Mouse (Mus musculus) thymus, adult 18-20 months (tissue): ENCODE data around the gene Large1.
"Not testable (repeated sequence)": the region's sequence is repeated elsewhere in the genome, so short reads cannot be mapped to it uniquely, and the experiment has no call there.

Experiments used
- DNase-seq, 2 experiments: peaks; one replicate each; pipeline ENCODE4 v3.0.0; 2022; ENCODE audit warnings: mixed read lengths in 2 of 2

The Large1 gene

GRCm38 (mm10) chr8:72993831-72994230, 359.5 kb downstream of the Large1 start:
- DNase-seq, result no peak

- DNase-seq, result no peak
These were observed 362.9 kb downstream of the Large1 start for GRCm38 (mm10) chr8:72990425-72990824.

- DNase-seq, result no peak
These were observed 370.5 kb downstream of the Large1 start for GRCm38 (mm10) chr8:72982832-72983231.

GRCm38 (mm10) chr8:72955074-72955473, 398.3 kb downstream of the Large1 start:
- DNase-seq, result no peak

- not testable (repeated sequence) for DNase-seq
These were observed 411.9 kb downstream of the Large1 start for GRCm38 (mm10) chr8:72941393-72941792.

GRCm38 (mm10) chr8:72919182-72919902, 434.0 kb downstream of the Large1 start:
- no peak for DNase-seq

- no peak for DNase-seq
These were observed 447.8 kb downstream of the Large1 start for GRCm38 (mm10) chr8:72905491-72905890.

- DNase-seq, result no peak
These were observed 451.7 kb downstream of the Large1 start for GRCm38 (mm10) chr8:72901591-72901990.

GRCm38 (mm10) chr8:72899321-72899720, 454.0 kb downstream of the Large1 start:
- no peak for DNase-seq

- no peak for DNase-seq
These were observed 470.3 kb downstream of the Large1 start for GRCm38 (mm10) chr8:72883033-72883432.

- no peak for DNase-seq
These were observed 479.9 kb downstream of the Large1 start for GRCm38 (mm10) chr8:72873411-72873810.

GRCm38 (mm10) chr8:72846881-72847280, 506.5 kb downstream of the Large1 start:
- no peak for DNase-seq

- no peak for DNase-seq
These were observed 517.5 kb downstream of the Large1 start for GRCm38 (mm10) chr8:72835863-72836262.

- DNase-seq, result no peak
These were observed 520.2 kb downstream of the Large1 start for GRCm38 (mm10) chr8:72833112-72833511.

- DNase-seq, result no peak
These were observed 521.0 kb downstream of the Large1 start for GRCm38 (mm10) chr8:72832371-72832770.

GRCm38 (mm10) chr8:72817655-72818349, 535.5 kb downstream of the Large1 start:
- no peak for DNase-seq

- DNase-seq, result no peak
These were observed 536.7 kb downstream of the Large1 start for GRCm38 (mm10) chr8:72816679-72817078.

- DNase-seq, result peak in 1 of 2 experiments; percentile 3
These were observed 537.7 kb downstream of the Large1 start for GRCm38 (mm10) chr8:72815681-72816080.

- DNase-seq, result no peak
These were observed 540.6 kb downstream of the Large1 start for GRCm38 (mm10) chr8:72812690-72813089.

GRCm38 (mm10) chr8:72801583-72801982, 551.8 kb downstream of the Large1 start:
- no peak for DNase-seq

- no peak for DNase-seq
These were observed 572.7 kb downstream of the Large1 start for GRCm38 (mm10) chr8:72780644-72781043.

- no peak for DNase-seq
These were observed 575.5 kb downstream of the Large1 start for GRCm38 (mm10) chr8:72777797-72778196.

- DNase-seq, result no peak
These were observed 586.6 kb downstream of the Large1 start for GRCm38 (mm10) chr8:72766777-72767176.

- no peak for DNase-seq
These were observed 587.6 kb downstream of the Large1 start for GRCm38 (mm10) chr8:72765696-72766095.
